Mouse (Mus musculus): ENCODE data around the gene Ubac2.

- TF ChIP-seq TAL1 (IDR thresholded peaks at IDR 0.05; ENCODE audit: low read length) (no peak), GATA1 (IDR thresholded peaks at IDR 0.05; ENCODE audit: low read length) (no peak)
Measured at GRCm38 (mm10) chr14:122057941-122058346, 179.5 kb downstream of the Ubac2 start.
